Mouse (Mus musculus) inflammation-experienced regulatory T-cells (primary cell): Measurements from ENCODE around the gene D1Ertd622e. TPM values are rescaled to one million over a fixed set of nuclear protein-coding genes. Genes with fewer than 3 reads are reported as not detected.

Experiments used
- polyA plus RNA-seq, 2 experiments: library from polyadenylated mRNA; unstranded; fragments of 100-300 nt; shearing (Covaris generic); gene quantifications; one replicate each; pipeline ENCODE4 v1.2.1; 2017

Gene D1Ertd622e
- polyA plus RNA-seq, result 10 to 100 TPM; 30.3 to 38.4 TPM

GRCm38 (mm10) chr1:97661406-97662241 lies at the start of gene D1Ertd622e:
D1Ertd622e (minus strand) TSS chr1:97662074.

Other genes with a start within 250 kb of the D1Ertd622e start
- 10 to 100 TPM; 18.0 to 26.4 TPM for gene Gin1, start 108.1 kb upstream of the D1Ertd622e start, polyA plus RNA-seq
- gene Ppip5k2, start 108.3 kb upstream of the D1Ertd622e start, polyA plus RNA-seq, result 10 to 100 TPM; 44.8 to 51.8 TPM